Mouse (Mus musculus) brain, embryonic 14.5 days (tissue): ENCODE measurements at regions not wholly inside any gene's neighbourhood (a gene's known extent, or its start where the extent isn't known, plus 50 kb on each side); places are given as distances from the start of the nearest gene placed in this dataset.

ENCODE experiments used
- CTCF ChIP-seq: fragments of 200-500 bp; IDR thresholded peaks from 2 replicates; pipeline ENCODE4 v1.5.1; 2012; ENCODE audit warnings: inconsistent platforms, mild to moderate bottlenecking, moderate library complexity, borderline replicate concordance; ENCODE audit not compliant: insufficient read depth, insufficient read length; ENCODE audit errors: extremely low read depth
- POLR2A ChIP-seq: fragments of 200-500 bp; IDR thresholded peaks from 2 replicates; pipeline ENCODE4 v1.6.1; 2012; ENCODE audit warnings: mild to moderate bottlenecking, inconsistent platforms, borderline replicate concordance; ENCODE audit not compliant: poor library complexity, insufficient read depth, insufficient read length, severe bottlenecking; ENCODE audit errors: extremely low read depth

DNA sequence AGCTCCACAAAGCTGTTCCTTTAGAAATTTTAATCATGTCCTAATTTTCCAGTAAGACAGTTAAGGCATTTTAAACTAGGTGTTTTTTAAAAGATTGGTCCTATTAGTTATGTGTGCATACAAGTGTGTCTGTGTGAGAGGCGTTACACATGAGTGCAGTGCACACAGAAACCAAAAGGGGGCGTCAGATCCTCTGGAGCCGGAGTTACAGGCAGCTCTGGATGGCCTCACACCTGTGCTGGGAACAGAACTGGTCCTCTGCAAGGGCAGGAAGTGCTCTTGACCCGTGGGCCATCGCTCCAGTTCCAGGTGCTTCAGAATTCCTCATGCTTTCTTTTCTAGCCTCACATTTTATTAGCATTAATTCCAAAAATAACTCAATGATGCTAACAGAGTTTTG is 122.3 kb downstream of the Kctd15 start:
- TF ChIP-seq CTCF, result no peak
- no peak for TF ChIP-seq POLR2A
